Mouse (Mus musculus): Measurements from ENCODE around the gene P2rx1. TPM values are rescaled to one million over a fixed set of nuclear protein-coding genes. Genes with fewer than 3 reads are reported as not detected.

P2rx1 gene
- 1.4 TPM for total RNA-seq (2023)

GRCm38 (mm10) chr11:72998771-72999170 lies at the start of gene P2rx1:
Gene P2rx1, plus strand, starts transcription at chr11:72999103.

GRCm38 (mm10) chr11:72961072-72961980 lies 37.6 kb upstream of the P2rx1 start, which contains the start of gene Atp2a3:
Gene Atp2a3, plus strand, starts transcription at chr11:72961169.

GRCm38 (mm10) chr11:73018471-73019146 lies 19.7 kb downstream of the P2rx1 start, which contains the start of gene Camkk1:
Gene Camkk1, plus strand, starts transcription at chr11:73019008.

GRCm38 (mm10) chr11:73047542-73047996 lies 48.7 kb downstream of the P2rx1 start, which contains the start of gene Ncbp3:
Gene Ncbp3, plus strand, starts transcription at chr11:73047783.

Other genes with a start within 250 kb of the P2rx1 start
- gene Cyb5d2, start 203.0 kb upstream of the P2rx1 start, total RNA-seq (2023), result 5.9 TPM
- 89.2 TPM for gene Zzef1, start 202.9 kb upstream of the P2rx1 start, total RNA-seq (2023)
- 253 TPM for gene Atp2a3, start 37.9 kb upstream of the P2rx1 start, total RNA-seq (2023)
- 4.4 TPM for gene Camkk1, start 19.9 kb downstream of the P2rx1 start, total RNA-seq (2023)
- 24.5 TPM for gene Ncbp3, start 48.7 kb downstream of the P2rx1 start, total RNA-seq (2023)
- gene Itgae, start 91.5 kb downstream of the P2rx1 start, total RNA-seq (2023), result 1.4 TPM
- gene Haspin, start 139.2 kb downstream of the P2rx1 start, total RNA-seq (2023), result 1.4 TPM
- gene P2rx5, start 161.3 kb downstream of the P2rx1 start, total RNA-seq (2023), result not detected
- 53.4 TPM for gene Emc6, start 177.9 kb downstream of the P2rx1 start, total RNA-seq (2023)
- 8.2 TPM for gene Tax1bp3, start 178.0 kb downstream of the P2rx1 start, total RNA-seq (2023)
- 17.3 TPM for gene Ctns, start 199.9 kb downstream of the P2rx1 start, total RNA-seq (2023)
- 6.1 TPM for gene Shpk, start 200.4 kb downstream of the P2rx1 start, total RNA-seq (2023)
- not detected for gene Trpv1, start 235.2 kb downstream of the P2rx1 start, total RNA-seq (2023)